Mouse (Mus musculus): ENCODE results near the gene Siah1b. TPM values are rescaled to one million over a fixed set of nuclear protein-coding genes. Genes with fewer than 3 reads are reported as not detected.

Gene Siah1b
- polyA plus RNA-seq, 1 experiment from 2014 or later, result 38.1 TPM

GRCm38 (mm10) chrX:164032526-164032925 is 43.8 kb downstream of the Siah1b start:
- Histone ChIP-seq H3K27ac (no peak overlapping the region), H3K27me3 (peaks cover 14% of the 10 kb centered on the region), H3K4me3 (replicated peaks) (no peak overlapping the region), H3K4me1 (replicated peaks) (no peaks in the 10 kb centered on the region), H3K4me2 (no peak overlapping the region), H3K9ac (replicated peaks) (no peak overlapping the region), H3K9me3 (no peaks in the 10 kb centered on the region), H3K36me3 (no peaks in the 10 kb centered on the region)
- WGBS, result 84% methylated on average over 7 of the region's 7 CpGs
- no peak for ATAC-seq (ENCODE audit: insufficient number of reproducible peaks, insufficient read depth, low FRiP score, low TSS enrichment, low read depth)

- H3K4me2 ChIP-seq, result peak within 1 kb of the TSS; percentile 56
- H3K4me3 ChIP-seq (replicated peaks), result peak within 1 kb of the TSS; percentile 38
- H3K27me3 ChIP-seq, result peaks cover 34% of the 10 kb centered on the region
- WGBS, result 9% methylated on average over 22 of the region's 22 CpGs
- no peak within 1 kb of the TSS for H3K27ac ChIP-seq
- no peak within 1 kb of the TSS for H3K9ac ChIP-seq (replicated peaks)
- H3K9me3 ChIP-seq, result no peaks in the 10 kb centered on the region
- ATAC-seq (ENCODE audit: insufficient number of reproducible peaks, insufficient read depth, low FRiP score, low TSS enrichment, low read depth), result peak; percentile 97
- no peaks in the 10 kb centered on the region for H3K36me3 ChIP-seq
- H3K4me1 ChIP-seq (replicated peaks), result no peaks in the 10 kb centered on the region
Measured at GRCm38 (mm10) chrX:164027607-164028289, 48.5 kb downstream of the Siah1b start, which contains the start of gene Car5b. Gene Car5b, minus strand, starts transcription at chrX:164027997.

Other genes with a start within 250 kb of the Siah1b start
- gene Ap1s2, start 167.5 kb downstream of the Siah1b start, polyA plus RNA-seq (2016; fragmentation: Nextera tagmentation; extraction: Ambion mirVana), result 21.7 and 22.5 TPM in 2 replicates
- gene Zrsr2, start 117.8 kb downstream of the Siah1b start, polyA plus RNA-seq (2016; fragmentation: Nextera tagmentation; extraction: Ambion mirVana), result 85.8 and 94.1 TPM in 2 replicates
- 0.86 and 1.2 TPM in 2 replicates for gene Car5b, start 48.5 kb downstream of the Siah1b start, polyA plus RNA-seq (2016; fragmentation: Nextera tagmentation; extraction: Ambion mirVana)
- not detected in 2 replicates for gene Cltrn, start 12.3 kb upstream of the Siah1b start, polyA plus RNA-seq (2016; fragmentation: Nextera tagmentation; extraction: Ambion mirVana)
- 0.12 TPM in 1 of 2 replicates, not detected in the other for gene Ace2, start 62.8 kb upstream of the Siah1b start, polyA plus RNA-seq (2016; fragmentation: Nextera tagmentation; extraction: Ambion mirVana)
- 0.24 and 0.58 TPM in 2 replicates for gene Bmx, start 181.7 kb upstream of the Siah1b start, polyA plus RNA-seq (2016; fragmentation: Nextera tagmentation; extraction: Ambion mirVana)
- gene Pir, start 192.9 kb upstream of the Siah1b start, polyA plus RNA-seq (2016; fragmentation: Nextera tagmentation; extraction: Ambion mirVana), result 7.1 and 8.6 TPM in 2 replicates

Data from limb, embryonic 12.5 days (tissue).